Mouse (Mus musculus): ENCODE results near the gene Gm42906. TPM values are rescaled to one million over a fixed set of nuclear protein-coding genes. Genes with fewer than 3 reads are reported as not detected.

The Gm42906 gene
- polyA plus RNA-seq, 1 experiment from 2014 or later = not detected

DNA sequence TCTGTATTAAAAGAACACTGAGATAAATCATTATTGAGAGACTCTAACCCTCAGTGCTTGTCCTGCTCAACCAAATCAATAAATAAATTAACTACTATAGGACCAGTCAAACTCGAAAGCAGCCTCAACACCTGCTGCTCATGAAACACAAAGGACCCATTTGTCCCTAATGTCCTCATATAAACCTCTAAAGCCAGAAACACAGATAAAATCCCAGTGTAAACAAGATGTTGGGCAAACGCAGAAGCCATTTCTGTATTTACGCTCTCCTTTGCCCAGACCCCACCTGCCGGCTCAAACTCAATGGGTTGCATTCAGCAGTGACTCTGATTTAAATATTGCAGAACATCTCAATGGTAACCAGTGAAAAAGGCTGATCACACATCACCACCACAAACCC lies 131.7 kb downstream of the Gm42906 start:
- no peak for ATAC-seq (replicated peaks; ENCODE audit: extremely low read depth, insufficient read depth, low FRiP score)
- Histone ChIP-seq H3K27ac (ENCODE audit: low read length) (no peak overlapping the region), H3K36me3 (ENCODE audit: control insufficient read depth, insufficient read depth) (no peaks in the 10 kb centered on the region), H3K4me3 (ENCODE audit: low read length) (no peak overlapping the region), H3K9me3 (replicated peaks; ENCODE audit: control insufficient read depth, low read length) (peaks cover 7% of the 10 kb centered on the region), H3K9ac (ENCODE audit: low read length) (no peak overlapping the region), H3K4me1 (ENCODE audit: control insufficient read depth, insufficient read depth, low read length) (no peaks in the 10 kb centered on the region), H3K4me2 (ENCODE audit: low read depth, low read length) (no peak overlapping the region), H3K27me3 (ENCODE audit: control insufficient read depth, insufficient read depth, low read length) (no peaks in the 10 kb centered on the region)
- 75% methylated on average over 4 of the region's 4 CpGs for WGBS

DNA sequence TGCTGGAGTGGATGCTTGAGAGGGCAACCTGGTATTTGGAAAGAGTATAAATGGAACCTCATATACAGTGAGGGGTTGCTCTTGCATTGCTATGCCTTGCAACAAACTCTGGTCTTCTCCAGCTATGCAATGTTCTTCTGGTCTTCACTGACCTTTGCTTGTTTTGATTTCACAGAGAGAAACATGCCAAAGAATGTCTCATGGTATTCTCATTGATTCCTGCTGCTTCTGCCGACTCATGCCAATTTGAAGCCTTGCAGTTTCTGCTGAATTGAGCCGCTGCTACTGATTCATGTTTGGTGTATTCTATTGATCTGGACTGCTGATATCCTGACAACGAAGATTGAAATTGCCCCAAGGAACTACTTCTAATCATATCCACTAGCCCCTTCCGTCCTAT lies 134.4 kb downstream of the Gm42906 start:
- H3K9ac ChIP-seq (ENCODE audit: low read length) = no peak overlapping the region
- no peaks in the 10 kb centered on the region for H3K4me1 ChIP-seq (ENCODE audit: control insufficient read depth, insufficient read depth, low read length)
- ATAC-seq (replicated peaks; ENCODE audit: extremely low read depth, insufficient read depth, low FRiP score) = no peak
- H3K27me3 ChIP-seq (ENCODE audit: control insufficient read depth, insufficient read depth, low read length) = no peaks in the 10 kb centered on the region
- H3K27ac ChIP-seq (ENCODE audit: low read length) = no peak overlapping the region
- no peak overlapping the region for H3K4me2 ChIP-seq (ENCODE audit: low read depth, low read length)
- 87% methylated on average over 4 of the region's 4 CpGs for WGBS
- no peak overlapping the region for H3K4me3 ChIP-seq (ENCODE audit: low read length)
- no peaks in the 10 kb centered on the region for H3K36me3 ChIP-seq (ENCODE audit: control insufficient read depth, insufficient read depth)
- H3K9me3 ChIP-seq (replicated peaks; ENCODE audit: control insufficient read depth, low read length) = no peaks in the 10 kb centered on the region

DNA sequence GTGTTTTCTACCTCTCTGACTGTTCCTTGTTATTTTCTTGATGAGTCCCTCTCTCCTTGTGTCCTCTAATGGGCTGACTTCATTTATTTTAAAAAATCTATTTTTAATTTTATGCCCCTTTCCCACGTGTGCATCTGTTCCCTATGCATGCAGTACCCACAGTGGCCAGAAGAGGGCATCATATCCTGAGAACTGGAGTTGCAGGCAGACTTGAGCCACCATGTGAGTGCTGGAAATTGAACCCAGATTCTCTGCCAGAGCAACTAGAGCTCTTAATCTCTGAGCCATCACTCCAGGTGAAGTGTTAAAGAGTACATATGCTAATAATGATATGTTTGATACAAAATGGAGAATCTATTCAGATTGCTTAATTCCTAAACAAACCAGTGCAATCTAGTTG lies 135.7 kb downstream of the Gm42906 start:
- 18% methylated on average over 1 of the region's 1 CpGs for WGBS
- ATAC-seq (replicated peaks; ENCODE audit: extremely low read depth, insufficient read depth, low FRiP score) = no peak
- no peak overlapping the region for H3K9ac ChIP-seq (ENCODE audit: low read length)
- no peaks in the 10 kb centered on the region for H3K27me3 ChIP-seq (ENCODE audit: control insufficient read depth, insufficient read depth, low read length)
- no peak overlapping the region for H3K4me2 ChIP-seq (ENCODE audit: low read depth, low read length)
- no peaks in the 10 kb centered on the region for H3K36me3 ChIP-seq (ENCODE audit: control insufficient read depth, insufficient read depth)
- no peak overlapping the region for H3K4me3 ChIP-seq (ENCODE audit: low read length)
- no peaks in the 10 kb centered on the region for H3K4me1 ChIP-seq (ENCODE audit: control insufficient read depth, insufficient read depth, low read length)
- no peak overlapping the region for H3K27ac ChIP-seq (ENCODE audit: low read length)
- H3K9me3 ChIP-seq (replicated peaks; ENCODE audit: control insufficient read depth, low read length) = no peaks in the 10 kb centered on the region

DNA sequence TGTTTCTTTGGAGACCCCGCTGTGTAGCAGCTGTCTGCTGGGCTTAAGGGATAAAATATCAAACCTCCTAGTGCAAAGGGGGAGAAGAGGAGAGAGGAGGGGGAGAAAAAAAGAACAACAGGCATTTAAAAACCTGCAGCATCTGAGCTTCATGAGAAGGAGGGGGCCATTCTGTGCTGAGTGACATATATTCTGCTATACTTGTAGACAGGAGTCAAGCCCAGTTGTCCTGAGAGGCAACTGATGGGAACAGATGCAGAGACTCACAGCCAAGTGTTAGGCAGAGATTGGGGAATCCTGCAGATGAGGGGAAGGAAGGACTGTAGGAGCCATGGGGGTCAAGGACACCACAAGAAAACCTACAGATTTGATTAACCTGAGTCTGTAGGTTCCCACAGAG lies 141.6 kb downstream of the Gm42906 start:
- 77% methylated on average over 1 of the region's 1 CpGs for WGBS
- H3K27ac ChIP-seq (ENCODE audit: low read length) = no peak overlapping the region
- no peaks in the 10 kb centered on the region for H3K27me3 ChIP-seq (ENCODE audit: control insufficient read depth, insufficient read depth, low read length)
- H3K9me3 ChIP-seq (replicated peaks; ENCODE audit: control insufficient read depth, low read length) = no peaks in the 10 kb centered on the region
- H3K4me2 ChIP-seq (ENCODE audit: low read depth, low read length) = no peak overlapping the region
- H3K4me1 ChIP-seq (ENCODE audit: control insufficient read depth, insufficient read depth, low read length) = no peaks in the 10 kb centered on the region
- no peak overlapping the region for H3K9ac ChIP-seq (ENCODE audit: low read length)
- no peaks in the 10 kb centered on the region for H3K36me3 ChIP-seq (ENCODE audit: control insufficient read depth, insufficient read depth)
- no peak overlapping the region for H3K4me3 ChIP-seq (ENCODE audit: low read length)
- ATAC-seq (replicated peaks; ENCODE audit: extremely low read depth, insufficient read depth, low FRiP score) = no peak

DNA sequence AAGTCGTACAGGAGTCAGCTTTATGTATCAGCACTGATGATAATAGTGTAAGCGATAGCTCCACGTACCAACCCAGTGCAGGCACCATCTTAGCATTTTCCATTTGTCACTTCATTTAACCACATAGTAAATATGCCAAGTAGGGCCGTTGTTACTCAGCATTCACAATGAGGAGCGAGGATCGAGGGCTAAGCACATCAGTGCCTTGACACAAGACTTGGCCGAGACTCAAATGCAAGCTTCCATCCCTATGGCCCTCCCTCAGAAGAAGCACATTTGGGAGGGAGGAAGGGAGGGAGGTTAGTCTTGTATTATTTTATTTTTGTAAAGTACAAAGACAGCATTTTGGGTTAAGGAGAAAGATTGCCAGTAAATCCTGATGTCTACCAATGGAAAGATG lies 148.4 kb downstream of the Gm42906 start:
- Histone ChIP-seq H3K4me3 (ENCODE audit: low read length) (no peak overlapping the region), H3K9me3 (replicated peaks; ENCODE audit: control insufficient read depth, low read length) (no peaks in the 10 kb centered on the region), H3K4me2 (ENCODE audit: low read depth, low read length) (no peak overlapping the region), H3K27me3 (ENCODE audit: control insufficient read depth, insufficient read depth, low read length) (no peaks in the 10 kb centered on the region), H3K4me1 (ENCODE audit: control insufficient read depth, insufficient read depth, low read length) (no peaks in the 10 kb centered on the region), H3K36me3 (ENCODE audit: control insufficient read depth, insufficient read depth) (no peaks in the 10 kb centered on the region), H3K9ac (ENCODE audit: low read length) (no peak overlapping the region), H3K27ac (ENCODE audit: low read length) (no peak overlapping the region)
- WGBS = 80% methylated on average over 7 of the region's 7 CpGs
- ATAC-seq (replicated peaks; ENCODE audit: extremely low read depth, insufficient read depth, low FRiP score) = no peak

DNA sequence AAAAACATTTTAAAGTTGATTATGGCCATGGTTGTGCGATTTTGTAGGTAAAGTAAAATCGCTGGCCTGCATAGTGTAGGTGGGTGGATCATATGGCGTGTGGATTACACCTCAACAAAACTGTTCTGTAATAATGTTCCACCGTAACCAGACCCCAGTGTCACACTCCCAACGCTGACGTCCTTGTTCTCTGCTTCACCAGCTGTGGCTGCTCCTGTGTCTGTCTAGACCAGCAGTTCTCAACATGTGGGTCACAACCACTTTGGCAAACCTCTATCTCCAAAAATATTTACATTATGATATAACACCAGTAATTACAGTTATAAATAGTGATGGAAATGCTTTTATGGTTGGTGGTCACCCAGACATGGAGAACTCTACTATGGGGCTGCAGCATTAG lies 150.0 kb downstream of the Gm42906 start:
- Histone ChIP-seq H3K27me3 (ENCODE audit: control insufficient read depth, insufficient read depth, low read length) (no peaks in the 10 kb centered on the region), H3K4me1 (ENCODE audit: control insufficient read depth, insufficient read depth, low read length) (no peaks in the 10 kb centered on the region), H3K4me2 (ENCODE audit: low read depth, low read length) (no peak overlapping the region), H3K27ac (ENCODE audit: low read length) (no peak overlapping the region), H3K9ac (ENCODE audit: low read length) (no peak overlapping the region), H3K9me3 (replicated peaks; ENCODE audit: control insufficient read depth, low read length) (no peaks in the 10 kb centered on the region), H3K4me3 (ENCODE audit: low read length) (no peak overlapping the region), H3K36me3 (ENCODE audit: control insufficient read depth, insufficient read depth) (no peaks in the 10 kb centered on the region)
- WGBS = 84% methylated on average over 6 of the region's 6 CpGs
- ATAC-seq (replicated peaks; ENCODE audit: extremely low read depth, insufficient read depth, low FRiP score) = no peak

DNA sequence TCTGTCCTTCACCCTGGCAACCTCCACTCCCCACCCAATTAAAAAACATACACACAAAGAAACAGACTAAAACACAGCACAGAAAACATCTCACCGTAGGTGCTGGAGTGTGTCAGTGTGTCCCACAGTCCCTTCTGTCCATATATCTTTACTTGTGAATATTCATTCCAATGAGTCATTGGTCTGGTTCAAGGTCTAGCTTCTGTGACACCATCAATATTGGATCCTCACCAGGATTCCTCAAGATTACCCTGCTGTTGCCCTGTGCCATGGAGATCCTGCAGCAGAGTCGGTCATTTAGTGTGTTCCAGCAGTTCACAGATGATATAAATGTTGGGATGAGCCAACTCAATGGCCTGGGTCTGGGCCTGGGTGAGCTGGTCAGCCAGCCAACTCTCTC lies 152.0 kb downstream of the Gm42906 start:
- no peak overlapping the region for H3K9ac ChIP-seq (ENCODE audit: low read length)
- WGBS = 89% methylated on average over 2 of the region's 2 CpGs

DNA sequence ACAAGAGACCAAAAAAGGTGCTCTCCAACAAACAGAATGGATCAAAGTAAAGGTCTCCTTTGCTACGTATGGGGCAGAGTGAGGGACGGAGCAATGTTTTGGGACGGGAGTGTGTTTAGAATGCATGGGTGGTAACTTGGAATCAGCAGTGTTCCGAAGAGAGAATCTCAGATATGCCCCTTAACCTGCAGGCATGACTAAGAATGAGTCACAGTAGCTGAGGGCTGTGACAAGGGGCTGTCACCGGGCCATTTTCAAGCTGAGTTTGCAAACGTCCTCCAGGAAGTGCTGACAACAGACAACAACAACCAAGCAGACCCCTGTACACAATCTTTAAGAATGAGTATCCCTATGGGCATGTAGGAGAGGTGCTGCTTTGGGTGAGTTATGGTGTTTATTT lies 153.7 kb downstream of the Gm42906 start:
- Histone ChIP-seq H3K27ac (ENCODE audit: low read length) (no peak overlapping the region), H3K4me1 (ENCODE audit: control insufficient read depth, insufficient read depth, low read length) (no peaks in the 10 kb centered on the region), H3K36me3 (ENCODE audit: control insufficient read depth, insufficient read depth) (no peaks in the 10 kb centered on the region), H3K4me3 (ENCODE audit: low read length) (no peak overlapping the region), H3K4me2 (ENCODE audit: low read depth, low read length) (no peak overlapping the region), H3K9me3 (replicated peaks; ENCODE audit: control insufficient read depth, low read length) (no peaks in the 10 kb centered on the region), H3K9ac (ENCODE audit: low read length) (no peak overlapping the region), H3K27me3 (ENCODE audit: control insufficient read depth, insufficient read depth, low read length) (no peaks in the 10 kb centered on the region)
- no peak for ATAC-seq (replicated peaks; ENCODE audit: extremely low read depth, insufficient read depth, low FRiP score)
- WGBS = 50% methylated on average over 6 of the region's 6 CpGs

More for the DNA sequence above, 152.0 kb downstream of the Gm42906 start:
- ATAC-seq (replicated peaks; ENCODE audit: extremely low read depth, insufficient read depth, low FRiP score) = no peak
- Histone ChIP-seq H3K27ac (ENCODE audit: low read length) (no peak overlapping the region), H3K4me3 (ENCODE audit: low read length) (no peak overlapping the region), H3K9me3 (replicated peaks; ENCODE audit: control insufficient read depth, low read length) (no peaks in the 10 kb centered on the region), H3K4me2 (ENCODE audit: low read depth, low read length) (no peak overlapping the region), H3K4me1 (ENCODE audit: control insufficient read depth, insufficient read depth, low read length) (no peaks in the 10 kb centered on the region), H3K36me3 (ENCODE audit: control insufficient read depth, insufficient read depth) (no peaks in the 10 kb centered on the region), H3K27me3 (ENCODE audit: control insufficient read depth, insufficient read depth, low read length) (no peaks in the 10 kb centered on the region)

DNA sequence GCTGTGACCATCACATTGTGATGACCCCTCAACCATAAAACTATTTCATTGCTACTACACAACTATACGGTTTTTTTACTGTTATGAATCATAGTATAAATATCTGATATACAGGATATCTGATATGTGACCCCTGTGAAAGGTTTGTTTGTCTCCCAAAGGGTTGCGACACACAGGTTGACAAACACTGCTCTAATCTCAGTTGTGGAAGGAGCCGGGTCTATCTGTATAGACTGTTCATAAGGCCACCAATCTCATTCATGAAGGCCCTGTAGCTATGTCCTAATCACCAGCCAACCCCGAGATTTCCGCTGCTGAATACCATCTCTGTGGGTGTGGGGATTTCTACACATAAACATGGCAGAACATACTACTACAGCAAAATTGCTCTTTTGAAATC lies 157.1 kb downstream of the Gm42906 start:
- 85% methylated on average over 5 of the region's 5 CpGs for WGBS
- H3K27me3 ChIP-seq (ENCODE audit: control insufficient read depth, insufficient read depth, low read length) = no peaks in the 10 kb centered on the region

More for the DNA sequence above, 157.1 kb downstream of the Gm42906 start:
- Histone ChIP-seq H3K36me3 (ENCODE audit: control insufficient read depth, insufficient read depth) (no peaks in the 10 kb centered on the region), H3K27ac (ENCODE audit: low read length) (no peak overlapping the region), H3K4me3 (ENCODE audit: low read length) (no peak overlapping the region), H3K4me2 (ENCODE audit: low read depth, low read length) (no peak overlapping the region), H3K9ac (ENCODE audit: low read length) (no peak overlapping the region), H3K4me1 (ENCODE audit: control insufficient read depth, insufficient read depth, low read length) (no peaks in the 10 kb centered on the region), H3K9me3 (replicated peaks; ENCODE audit: control insufficient read depth, low read length) (no peaks in the 10 kb centered on the region)
- no peak for ATAC-seq (replicated peaks; ENCODE audit: extremely low read depth, insufficient read depth, low FRiP score)
